Mouse (Mus musculus): ENCODE results near the gene Fut7.

The Fut7 gene

GRCm38 (mm10) chr2:25461407-25461806 lies 38.3 kb downstream of the Fut7 start:
- POLR2A ChIA-PET: interaction anchor here in 2 of 4 experiments (0.6 to 3.0 kb wide), 13 partner anchors 8 to 281 kb away, joined by 3 to 13 read pairs (median 3); partner anchors contain the start of genes Ptgds (in 2 of the 2), Abca2 (in 1 of the 2), Anapc2 (in 1 of the 2) and Nrarp (in 1 of the 2)

GRCm38 (mm10) chr2:25463630-25464029 lies 40.6 kb downstream of the Fut7 start:
- ChIA-PET CTCF (interaction anchor here in 1 of 4 experiments (0.6 kb wide), 1 partner anchor 18 kb away, joined by 4 read pairs; no protein-coding TSS in a partner anchor), POLR2A (no interaction called here)

More at GRCm38 (mm10) chr2:25461407-25461806, 38.3 kb downstream of the Fut7 start:
- CTCF ChIA-PET: interaction anchor here in 2 of 4 experiments (0.6 to 1.9 kb wide), 8 partner anchors 33 to 677 kb away, joined by 3 to 6 read pairs (median 4); partner anchors contain the start of gene Abca2 (in 2 of the 2)

DNA sequence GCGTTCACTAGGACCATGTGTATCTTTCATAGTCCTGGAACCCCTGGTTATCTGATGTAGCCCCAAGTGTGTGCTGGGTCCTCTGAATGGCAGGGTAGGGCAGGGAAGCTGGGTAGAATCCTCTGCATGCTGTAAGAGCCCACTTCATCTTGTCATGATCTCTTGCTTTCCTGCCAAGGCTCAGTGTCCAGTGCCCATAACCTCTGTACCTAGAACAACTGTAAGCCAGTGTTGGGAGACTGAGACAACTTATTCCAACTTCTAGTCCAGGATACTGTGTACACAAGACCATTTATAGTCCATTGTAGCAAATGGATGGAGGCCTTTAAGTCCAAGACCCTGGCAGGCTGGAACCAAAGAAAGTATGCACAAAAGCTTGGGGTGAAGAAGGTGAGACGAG lies 42.2 kb downstream of the Fut7 start:
- ChIA-PET POLR2A (no interaction called here), CTCF (interaction anchor here in 1 of 4 experiments (1.0 kb wide), 1 partner anchor 37 kb away, joined by 3 read pairs; the partner anchor contains the start of gene Abca2)

DNA sequence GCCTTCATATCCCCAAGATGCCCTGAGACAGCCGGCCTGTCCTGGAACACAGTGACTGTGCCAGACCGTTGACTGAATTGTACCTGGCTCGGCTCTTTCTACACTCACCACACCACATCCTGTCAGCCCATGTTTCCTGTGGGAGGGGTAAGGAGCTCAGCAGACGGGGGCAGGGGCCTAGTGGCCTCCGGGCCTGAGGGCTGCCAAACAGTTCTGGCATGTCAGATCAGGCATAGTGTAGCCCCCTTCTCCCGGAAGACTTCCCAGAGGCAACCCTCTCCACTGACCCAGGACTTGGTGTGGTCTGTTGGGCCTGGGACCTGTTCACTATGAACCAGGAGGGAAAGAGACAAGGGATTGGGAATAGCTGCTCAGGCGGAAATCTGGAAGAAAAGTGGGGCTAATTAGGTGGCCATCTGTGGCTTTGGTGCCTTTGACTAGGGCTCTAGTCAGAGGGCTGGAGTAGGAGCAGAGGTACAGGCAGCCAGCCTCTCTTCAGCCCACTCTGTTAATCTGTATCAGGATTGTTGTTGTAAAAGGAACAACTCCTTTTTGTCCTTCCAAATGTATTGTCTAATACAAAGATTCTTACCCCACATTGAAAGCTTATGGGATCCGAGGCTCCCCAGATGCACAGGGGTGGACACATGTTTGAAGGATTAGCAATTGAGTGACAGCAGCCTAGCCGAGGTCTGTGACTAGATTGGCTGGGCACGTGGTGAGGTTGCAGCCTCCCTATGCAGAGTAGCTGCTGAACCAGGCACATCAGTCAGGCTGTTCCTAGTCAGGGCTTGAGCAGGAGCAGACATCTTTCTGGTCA lies 43.0 kb downstream of the Fut7 start:
- POLR2A ChIA-PET: interaction anchor here in 1 of 4 experiments (0.6 to 2.1 kb wide), 3 partner anchors 9 to 241 kb away, joined by 3 to 5 read pairs (median 3); partner anchors contain the start of gene Clic3
- CTCF ChIA-PET: interaction anchor here in 1 of 4 experiments (1.0 kb wide), 1 partner anchor 37 kb away, joined by 3 read pairs; the partner anchor contains the start of gene Abca2

GRCm38 (mm10) chr2:25467606-25468303 lies 44.7 kb downstream of the Fut7 start:
- POLR2A ChIA-PET: interaction anchor here in 2 of 4 experiments (0.7 to 2.1 kb wide), 5 partner anchors 11 to 79 kb away, joined by 3 to 5 read pairs (median 4); partner anchors contain the start of genes C8g (in 1 of the 2), Clic3 (in 1 of the 2) and Traf2 (in 1 of the 2)

GRCm38 (mm10) chr2:25468962-25469915 lies 46.2 kb downstream of the Fut7 start:
- CTCF ChIA-PET: interaction anchor here in 1 of 4 experiments (0.6 kb wide), 1 partner anchor 48 kb away, joined by 4 read pairs; no protein-coding TSS in a partner anchor

More at GRCm38 (mm10) chr2:25467606-25468303, 44.7 kb downstream of the Fut7 start:
- CTCF ChIA-PET: interaction anchor here in 1 of 4 experiments (0.9 kb wide), 1 partner anchor 41 kb away, joined by 3 read pairs; no protein-coding TSS in a partner anchor

GRCm38 (mm10) chr2:25469969-25470368 lies 46.9 kb downstream of the Fut7 start, which contains the start of gene Ptgds:
Gene Ptgds, minus strand, starts transcription at chr2:25470046.
- CTCF ChIA-PET: interaction anchor here in 1 of 4 experiments (0.6 kb wide), 1 partner anchor 49 kb away, joined by 4 read pairs; no protein-coding TSS in a partner anchor
- POLR2A ChIA-PET: interaction anchor here in 3 of 4 experiments (0.7 to 2.3 kb wide), 4 partner anchors 9 to 77 kb away, joined by 3 to 9 read pairs (median 6); partner anchors contain the start of genes Paxx (in 2 of the 3) and Traf2 (in 1 of the 3)

More at GRCm38 (mm10) chr2:25468962-25469915, 46.2 kb downstream of the Fut7 start:
- POLR2A ChIA-PET: interaction anchor here in 3 of 4 experiments (0.5 to 2.3 kb wide), 6 partner anchors 8 to 270 kb away, joined by 3 to 9 read pairs (median 5); partner anchors contain the start of genes Paxx (in 2 of the 3) and Traf2 (in 1 of the 3)

DNA sequence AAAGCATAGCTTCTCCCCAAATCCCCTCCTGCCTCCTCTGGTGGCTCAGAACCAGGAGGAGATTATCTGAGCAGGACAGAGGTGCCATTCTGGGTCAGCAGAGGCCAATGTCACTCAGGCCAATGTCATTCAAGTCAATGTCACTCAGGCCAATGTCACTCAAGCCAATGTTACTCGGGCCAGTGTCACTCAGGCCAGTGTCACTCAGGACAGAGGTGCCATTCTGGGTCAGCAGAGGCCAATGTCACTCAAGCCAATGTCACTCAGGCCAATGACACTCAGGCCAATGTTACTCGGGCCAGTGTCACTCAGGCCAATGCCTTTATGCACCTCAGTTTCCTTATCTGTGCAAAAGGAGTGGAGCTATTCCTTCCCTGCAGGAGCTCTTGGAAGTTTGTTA lies 49.5 kb downstream of the Fut7 start:
- POLR2A ChIA-PET: interaction anchor here in 2 of 4 experiments (0.8 kb wide), 2 partner anchors 22 to 100 kb away, joined by 3 read pairs; partner anchors contain the start of gene Sapcd2 (in 1 of the 2)
- CTCF ChIA-PET: no interaction called here

Measured in embryonic stem cell, embryonic (primary cell).